Mouse (Mus musculus): ENCODE measurements around the gene Syde2. TPM values are rescaled to one million over a fixed set of nuclear protein-coding genes. Genes with fewer than 3 reads are reported as not detected.

The Syde2 gene
- polyA plus RNA-seq, 1 experiment = 2.6 TPM

- no peaks in the 10 kb centered on the region for H3K79me2 ChIP-seq (ENCODE audit: control insufficient read depth, insufficient read depth)
- H3ac ChIP-seq (ENCODE audit: control insufficient read depth, insufficient read length, low read depth) = no peak overlapping the region
- no peaks in the 10 kb centered on the region for H3K79me3 ChIP-seq (ENCODE audit: low read depth)
- no peaks in the 10 kb centered on the region for H3K27me3 ChIP-seq (ENCODE audit: control insufficient read depth, insufficient read depth, insufficient read length)
- H3K4me3 ChIP-seq (ENCODE audit: insufficient read depth, poor library complexity, severe bottlenecking) = no peak overlapping the region
- no peak for TF ChIP-seq MYOG (IDR thresholded peaks at IDR 0.05; ENCODE audit: control insufficient read depth, extremely low read depth, insufficient read length)
- no peaks in the 10 kb centered on the region for H3K36me3 ChIP-seq (ENCODE audit: control insufficient read depth, insufficient read depth)
Observed at GRCm38 (mm10) chr3:146041382-146041781, 53.7 kb downstream of the Syde2 start.

GRCm38 (mm10) chr3:146044977-146045376, 57.3 kb downstream of the Syde2 start:
- TF ChIP-seq CTCF (IDR thresholded peaks at IDR 0.05; ENCODE audit: control insufficient read depth, insufficient read depth, insufficient read length) (no peak), FOSL1 (IDR thresholded peaks at IDR 0.05; ENCODE audit: insufficient read depth, low read length, poor library complexity, severe bottlenecking) (no peak), USF1 (IDR thresholded peaks at IDR 0.05; ENCODE audit: low read depth) (no peak), MYOG (IDR thresholded peaks at IDR 0.05; ENCODE audit: control insufficient read depth, extremely low read depth, insufficient read length) (no peak), MYOD1 (IDR thresholded peaks at IDR 0.05; ENCODE audit: control insufficient read depth, insufficient read length, low read depth) (no peak), MAX (IDR thresholded peaks at IDR 0.05) (no peak), CEBPB (IDR thresholded peaks at IDR 0.05; ENCODE audit: low read depth) (no peak)
- H3ac ChIP-seq (ENCODE audit: control insufficient read depth, insufficient read length, low read depth) = no peak overlapping the region
- H3K79me3 ChIP-seq (ENCODE audit: low read depth) = no peaks in the 10 kb centered on the region
- H3K36me3 ChIP-seq (ENCODE audit: control insufficient read depth, insufficient read depth) = no peaks in the 10 kb centered on the region
- H3K27me3 ChIP-seq (ENCODE audit: control insufficient read depth, insufficient read depth, insufficient read length) = no peaks in the 10 kb centered on the region
- H3K4me3 ChIP-seq (ENCODE audit: insufficient read depth, poor library complexity, severe bottlenecking) = no peak overlapping the region
- no peaks in the 10 kb centered on the region for H3K79me2 ChIP-seq (ENCODE audit: control insufficient read depth, insufficient read depth)

GRCm38 (mm10) chr3:146046076-146046475, 58.4 kb downstream of the Syde2 start:
- Histone ChIP-seq H3K79me3 (ENCODE audit: low read depth) (no peaks in the 10 kb centered on the region), H3ac (ENCODE audit: control insufficient read depth, insufficient read length, low read depth) (no peak overlapping the region), H3K27me3 (ENCODE audit: control insufficient read depth, insufficient read depth, insufficient read length) (no peaks in the 10 kb centered on the region), H3K79me2 (ENCODE audit: control insufficient read depth, insufficient read depth) (no peaks in the 10 kb centered on the region), H3K36me3 (ENCODE audit: control insufficient read depth, insufficient read depth) (no peaks in the 10 kb centered on the region), H3K4me3 (ENCODE audit: insufficient read depth, poor library complexity, severe bottlenecking) (no peak overlapping the region)
- TF ChIP-seq MAX (IDR thresholded peaks at IDR 0.05) (no peak), MYOG (IDR thresholded peaks at IDR 0.05; ENCODE audit: control insufficient read depth, extremely low read depth, insufficient read length) (no peak), FOSL1 (IDR thresholded peaks at IDR 0.05; ENCODE audit: insufficient read depth, low read length, poor library complexity, severe bottlenecking) (no peak), CTCF (IDR thresholded peaks at IDR 0.05; ENCODE audit: control insufficient read depth, insufficient read depth, insufficient read length) (no peak), CEBPB (IDR thresholded peaks at IDR 0.05; ENCODE audit: low read depth) (no peak), MYOD1 (IDR thresholded peaks at IDR 0.05; ENCODE audit: control insufficient read depth, insufficient read length, low read depth) (no peak), USF1 (IDR thresholded peaks at IDR 0.05; ENCODE audit: low read depth) (no peak)

- H3K79me2 ChIP-seq (ENCODE audit: control insufficient read depth, insufficient read depth) = no peaks in the 10 kb centered on the region
- H3K36me3 ChIP-seq (ENCODE audit: control insufficient read depth, insufficient read depth) = no peaks in the 10 kb centered on the region
- no peak overlapping the region for H3K4me3 ChIP-seq (ENCODE audit: insufficient read depth, poor library complexity, severe bottlenecking)
- H3K79me3 ChIP-seq (ENCODE audit: low read depth) = no peaks in the 10 kb centered on the region
- no peak overlapping the region for H3ac ChIP-seq (ENCODE audit: control insufficient read depth, insufficient read length, low read depth)
- no peaks in the 10 kb centered on the region for H3K27me3 ChIP-seq (ENCODE audit: control insufficient read depth, insufficient read depth, insufficient read length)
- TF ChIP-seq MYOD1 (IDR thresholded peaks at IDR 0.05; ENCODE audit: control insufficient read depth, insufficient read length, low read depth) (no peak), CTCF (IDR thresholded peaks at IDR 0.05; ENCODE audit: control insufficient read depth, insufficient read depth, insufficient read length) (no peak), MYOG (IDR thresholded peaks at IDR 0.05; ENCODE audit: control insufficient read depth, extremely low read depth, insufficient read length) (no peak), MAX (IDR thresholded peaks at IDR 0.05) (no peak), USF1 (IDR thresholded peaks at IDR 0.05; ENCODE audit: low read depth) (no peak), CEBPB (IDR thresholded peaks at IDR 0.05; ENCODE audit: low read depth) (no peak), FOSL1 (IDR thresholded peaks at IDR 0.05; ENCODE audit: insufficient read depth, low read length, poor library complexity, severe bottlenecking) (no peak)
Observed at GRCm38 (mm10) chr3:146047704-146048207, 60.1 kb downstream of the Syde2 start.

GRCm38 (mm10) chr3:146049951-146050350, 62.3 kb downstream of the Syde2 start:
- H3K36me3 ChIP-seq (ENCODE audit: control insufficient read depth, insufficient read depth) = no peaks in the 10 kb centered on the region
- no peak overlapping the region for H3K4me3 ChIP-seq (ENCODE audit: insufficient read depth, poor library complexity, severe bottlenecking)
- H3K27me3 ChIP-seq (ENCODE audit: control insufficient read depth, insufficient read depth, insufficient read length) = no peaks in the 10 kb centered on the region
- H3ac ChIP-seq (ENCODE audit: control insufficient read depth, insufficient read length, low read depth) = no peak overlapping the region
- no peaks in the 10 kb centered on the region for H3K79me2 ChIP-seq (ENCODE audit: control insufficient read depth, insufficient read depth)
- TF ChIP-seq MYOD1 (IDR thresholded peaks at IDR 0.05; ENCODE audit: control insufficient read depth, insufficient read length, low read depth) (no peak), MYOG (IDR thresholded peaks at IDR 0.05; ENCODE audit: control insufficient read depth, extremely low read depth, insufficient read length) (no peak), CTCF (IDR thresholded peaks at IDR 0.05; ENCODE audit: control insufficient read depth, insufficient read depth, insufficient read length) (no peak), USF1 (IDR thresholded peaks at IDR 0.05; ENCODE audit: low read depth) (no peak), MAX (IDR thresholded peaks at IDR 0.05) (no peak), CEBPB (IDR thresholded peaks at IDR 0.05; ENCODE audit: low read depth) (no peak), FOSL1 (IDR thresholded peaks at IDR 0.05; ENCODE audit: insufficient read depth, low read length, poor library complexity, severe bottlenecking) (no peak)
- no peaks in the 10 kb centered on the region for H3K79me3 ChIP-seq (ENCODE audit: low read depth)
